Mouse (Mus musculus): ENCODE measurements around the gene Prnp. TPM values are rescaled to one million over a fixed set of nuclear protein-coding genes. Genes with fewer than 3 reads are reported as not detected.

Gene Prnp
- polyA plus RNA-seq, 1 experiment, result 119 TPM

DNA sequence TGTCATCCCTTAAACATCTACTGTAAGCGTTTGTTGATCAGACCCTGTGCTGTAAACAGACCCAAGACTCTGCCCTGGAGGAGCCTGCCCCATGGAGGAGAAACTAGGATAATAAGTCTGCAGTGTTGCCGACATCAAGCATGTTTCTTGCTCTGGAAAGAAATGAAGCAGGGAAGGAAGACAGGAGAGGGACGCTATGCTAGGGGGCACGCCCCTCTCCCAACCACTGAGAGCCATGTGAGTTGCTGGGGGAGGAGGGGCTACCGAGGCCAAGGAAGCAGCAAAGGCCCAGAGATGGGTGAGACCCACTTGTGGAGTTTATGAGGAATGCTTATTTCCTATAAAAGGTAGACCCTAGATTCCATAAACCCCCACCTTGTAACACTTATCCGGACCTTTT is 23.3 kb downstream of the Prnp start:
- no peak overlapping the region for H3K4me3 ChIP-seq (ENCODE audit: insufficient read depth, low read depth, low read length)

DNA sequence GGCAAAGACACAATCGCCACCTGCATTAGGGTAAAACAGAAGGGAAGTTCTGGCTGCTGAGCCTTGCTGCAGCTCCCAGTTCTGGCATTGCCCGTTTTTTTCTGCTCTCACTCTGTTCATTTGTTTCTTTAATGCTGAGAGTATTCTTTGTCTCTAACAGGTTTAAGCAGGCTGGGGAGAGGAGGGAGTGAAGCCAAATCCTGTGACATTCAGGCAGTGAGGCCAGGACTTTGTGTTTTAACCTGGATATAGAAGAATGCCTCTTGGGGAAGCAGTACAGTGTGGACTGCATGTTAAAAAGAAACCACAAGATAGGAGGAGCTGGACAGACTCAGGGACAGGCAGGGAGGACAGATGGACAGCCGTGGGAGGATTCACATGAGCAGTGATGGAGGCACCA is 23.9 kb downstream of the Prnp start:
- H3K4me1 ChIP-seq (ENCODE audit: control insufficient read depth, insufficient read depth, insufficient read length, low read length), result peaks cover 4% of the 10 kb centered on the region; the same call in 1 of the 2 replicates
- no peak overlapping the region for H3K27ac ChIP-seq (replicated peaks; ENCODE audit: low read depth, low read length)
- no peak overlapping the region for H3K4me3 ChIP-seq (ENCODE audit: insufficient read depth, low read depth, low read length)

More for the DNA sequence above, 23.3 kb downstream of the Prnp start:
- peaks cover 4% of the 10 kb centered on the region; the same call in 1 of the 2 replicates for H3K4me1 ChIP-seq (ENCODE audit: control insufficient read depth, insufficient read depth, insufficient read length, low read length)
- H3K27ac ChIP-seq (replicated peaks; ENCODE audit: low read depth, low read length), result no peak overlapping the region

DNA sequence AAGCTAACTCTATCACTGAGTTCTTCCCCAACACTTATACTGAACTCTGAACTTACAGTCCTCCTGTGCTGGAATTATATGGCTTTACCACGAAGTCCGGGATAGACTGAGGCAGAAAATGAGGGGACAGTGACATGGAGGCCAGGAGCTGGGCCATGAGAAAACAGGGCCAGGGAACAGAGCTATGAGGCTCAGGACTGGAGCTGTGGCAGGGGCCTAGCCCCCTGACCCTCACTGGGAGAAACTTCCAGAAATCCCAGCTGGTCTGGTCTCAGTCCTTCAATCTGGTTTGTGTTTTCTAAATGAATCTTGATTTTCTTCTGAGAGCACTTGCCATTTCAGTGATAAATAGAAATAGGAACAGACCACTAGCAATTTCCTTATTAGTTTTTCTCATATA is 24.5 kb downstream of the Prnp start:
- Histone ChIP-seq H3K27ac (replicated peaks; ENCODE audit: low read depth, low read length) (no peak overlapping the region), H3K4me1 (ENCODE audit: control insufficient read depth, insufficient read depth, insufficient read length, low read length) (peaks cover 4% of the 10 kb centered on the region; the same call in 1 of the 2 replicates), H3K4me3 (ENCODE audit: insufficient read depth, low read depth, low read length) (no peak overlapping the region)

DNA sequence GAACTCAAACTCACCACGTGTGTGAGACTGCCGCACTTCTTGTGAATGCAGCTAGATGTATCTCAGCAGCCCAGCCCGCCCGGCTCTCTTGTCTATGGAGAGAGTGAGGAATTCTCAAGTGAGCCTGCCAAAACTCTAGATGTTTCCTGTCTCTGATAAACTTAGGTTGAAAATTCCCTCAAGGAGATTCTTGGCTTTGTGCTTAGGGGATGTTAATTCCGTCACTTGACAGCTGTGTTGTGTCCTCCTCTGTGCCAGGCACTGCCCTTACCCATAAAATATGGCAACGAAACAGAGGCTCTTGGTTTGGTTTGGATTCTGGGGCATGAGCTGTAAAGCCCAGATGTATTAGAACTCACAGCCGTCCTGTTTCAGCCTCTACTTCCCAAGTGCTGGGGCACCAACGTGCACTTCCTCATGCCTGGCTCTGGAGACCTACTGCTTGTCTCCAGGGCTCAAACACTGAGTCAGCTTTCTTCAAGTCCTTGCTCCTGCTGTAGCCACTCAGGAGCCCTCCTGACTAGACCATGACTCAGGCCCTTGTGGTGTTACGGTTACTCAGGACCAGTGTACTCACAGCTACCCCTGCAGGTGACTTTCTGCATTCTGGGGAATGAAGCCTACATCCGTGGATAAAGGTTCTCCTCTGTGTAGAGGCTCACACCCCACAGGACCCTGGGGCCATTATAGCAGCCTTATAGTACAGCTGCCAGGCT is 25.8 kb downstream of the Prnp start:
- H3K27ac ChIP-seq (replicated peaks; ENCODE audit: low read depth, low read length), result no peak overlapping the region
- no peak overlapping the region for H3K4me3 ChIP-seq (ENCODE audit: insufficient read depth, low read depth, low read length)
- H3K4me1 ChIP-seq (ENCODE audit: control insufficient read depth, insufficient read depth, insufficient read length, low read length), result peaks cover 4% of the 10 kb centered on the region; the same call in 1 of the 2 replicates

DNA sequence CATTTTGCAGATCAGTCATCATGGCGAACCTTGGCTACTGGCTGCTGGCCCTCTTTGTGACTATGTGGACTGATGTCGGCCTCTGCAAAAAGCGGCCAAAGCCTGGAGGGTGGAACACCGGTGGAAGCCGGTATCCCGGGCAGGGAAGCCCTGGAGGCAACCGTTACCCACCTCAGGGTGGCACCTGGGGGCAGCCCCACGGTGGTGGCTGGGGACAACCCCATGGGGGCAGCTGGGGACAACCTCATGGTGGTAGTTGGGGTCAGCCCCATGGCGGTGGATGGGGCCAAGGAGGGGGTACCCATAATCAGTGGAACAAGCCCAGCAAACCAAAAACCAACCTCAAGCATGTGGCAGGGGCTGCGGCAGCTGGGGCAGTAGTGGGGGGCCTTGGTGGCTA is 26.7 kb downstream of the Prnp start:
- Histone ChIP-seq H3K4me1 (ENCODE audit: control insufficient read depth, insufficient read depth, insufficient read length, low read length) (peaks cover 4% of the 10 kb centered on the region; the same call in 1 of the 2 replicates), H3K27ac (replicated peaks; ENCODE audit: low read depth, low read length) (no peak overlapping the region), H3K4me3 (ENCODE audit: insufficient read depth, low read depth, low read length) (no peak overlapping the region)

DNA sequence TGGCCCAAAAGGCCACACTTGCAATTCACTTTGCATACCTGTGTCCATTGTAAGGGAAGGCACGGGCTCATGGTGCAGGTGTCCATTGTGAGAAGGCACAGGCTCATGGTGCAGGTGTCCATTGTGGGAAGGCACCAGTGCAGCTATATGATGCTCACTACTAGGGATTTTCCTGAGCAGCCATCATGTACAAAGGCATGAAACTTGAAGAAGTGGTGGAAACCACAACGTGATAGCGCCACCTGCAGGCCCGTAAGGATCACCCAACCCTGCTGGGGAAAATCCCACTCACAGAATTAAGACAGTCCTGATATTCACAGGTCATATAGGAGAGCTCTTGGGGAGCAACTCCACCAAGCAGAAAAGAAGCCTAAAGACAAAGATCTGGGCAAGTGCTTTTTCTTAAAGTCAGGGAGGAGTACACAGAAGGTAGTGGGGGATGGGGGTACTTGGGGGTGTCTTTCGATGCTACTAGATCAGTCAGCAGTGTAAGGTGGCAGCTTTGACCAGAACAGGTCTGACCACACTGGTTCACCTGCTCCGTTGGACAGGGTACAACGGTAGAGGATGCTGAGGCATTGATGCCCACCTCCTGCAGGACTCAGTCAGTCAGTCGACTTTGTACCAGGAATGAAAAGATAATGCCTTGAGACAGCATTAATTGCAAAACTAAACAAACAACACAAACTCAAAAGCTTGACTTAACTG is 29.8 kb downstream of the Prnp start:
- Histone ChIP-seq H3K4me1 (ENCODE audit: control insufficient read depth, insufficient read depth, insufficient read length, low read length) (peaks cover 4% of the 10 kb centered on the region; the same call in 1 of the 2 replicates), H3K4me3 (ENCODE audit: insufficient read depth, low read depth, low read length) (no peak overlapping the region), H3K27ac (replicated peaks; ENCODE audit: low read depth, low read length) (no peak overlapping the region)

DNA sequence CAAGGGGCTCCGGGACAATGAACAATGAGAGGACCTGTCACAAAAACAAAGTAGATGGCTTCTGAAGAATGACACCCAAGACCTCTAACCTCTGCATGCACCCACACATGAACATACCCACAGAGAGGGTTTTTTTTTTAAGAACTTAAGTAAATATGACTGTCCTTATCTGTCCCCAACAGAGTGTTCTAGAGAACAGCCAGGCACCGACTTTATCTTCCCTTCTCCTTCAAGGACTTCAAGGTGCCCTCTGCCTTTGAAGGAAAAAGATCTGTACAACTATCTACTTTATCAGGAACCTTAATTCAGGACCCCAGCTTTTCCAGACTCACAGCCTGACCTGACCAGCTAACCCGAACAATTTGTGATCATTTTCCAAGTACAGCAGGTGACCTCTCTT is 30.8 kb downstream of the Prnp start:
- Histone ChIP-seq H3K27ac (replicated peaks; ENCODE audit: low read depth, low read length) (no peak overlapping the region), H3K4me3 (ENCODE audit: insufficient read depth, low read depth, low read length) (no peak overlapping the region), H3K4me1 (ENCODE audit: control insufficient read depth, insufficient read depth, insufficient read length, low read length) (no peaks in the 10 kb centered on the region)

DNA sequence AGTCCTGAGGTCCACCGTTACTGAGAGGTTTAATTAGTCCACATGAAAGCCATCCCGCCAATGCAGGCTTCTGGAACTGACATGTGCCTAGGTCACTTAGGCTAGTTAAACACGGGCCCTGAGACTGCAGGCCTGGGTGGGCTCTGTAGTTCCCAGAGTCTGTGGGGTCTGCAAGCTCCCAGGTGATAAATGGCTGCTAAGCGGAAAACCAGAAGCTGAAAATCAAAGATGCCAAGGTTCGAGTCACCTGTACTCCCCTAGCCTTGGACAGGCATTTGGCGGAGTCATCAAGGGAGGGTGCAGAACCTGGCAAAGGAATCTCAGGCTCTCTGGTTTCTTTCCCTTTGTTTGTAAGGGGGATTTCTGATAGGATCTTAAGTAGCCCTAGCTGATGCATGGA is 31.8 kb downstream of the Prnp start:
- Histone ChIP-seq H3K27ac (replicated peaks; ENCODE audit: low read depth, low read length) (no peak overlapping the region), H3K4me3 (ENCODE audit: insufficient read depth, low read depth, low read length) (no peak overlapping the region), H3K4me1 (ENCODE audit: control insufficient read depth, insufficient read depth, insufficient read length, low read length) (no peaks in the 10 kb centered on the region)

DNA sequence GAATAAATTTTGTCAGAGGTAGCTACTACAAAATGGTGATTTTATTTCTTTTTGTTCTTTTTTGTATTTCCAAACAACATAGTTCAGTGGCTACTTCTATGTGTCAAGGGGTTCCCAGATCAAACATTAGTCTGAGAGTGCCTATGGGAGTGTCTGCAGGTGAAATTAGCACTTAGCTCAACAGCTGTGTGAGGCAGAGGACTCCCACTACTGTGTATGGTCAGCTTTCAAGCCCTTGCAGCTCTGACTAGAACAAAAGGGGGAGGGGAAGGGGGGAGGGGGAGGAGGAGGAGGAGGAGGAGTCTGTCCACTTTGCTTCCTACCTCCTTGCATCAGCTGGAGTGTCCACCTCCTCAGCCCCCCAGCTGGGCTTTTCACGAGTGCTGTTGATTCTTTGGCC is 34.6 kb downstream of the Prnp start:
- no peak overlapping the region for H3K4me3 ChIP-seq (ENCODE audit: insufficient read depth, low read depth, low read length)
- H3K27ac ChIP-seq (replicated peaks; ENCODE audit: low read depth, low read length), result no peak overlapping the region
- H3K4me1 ChIP-seq (ENCODE audit: control insufficient read depth, insufficient read depth, insufficient read length, low read length), result 0 out of 2 replicates have a peak, but pooled peaks cover 3% of the 10 kb centered on the region

DNA sequence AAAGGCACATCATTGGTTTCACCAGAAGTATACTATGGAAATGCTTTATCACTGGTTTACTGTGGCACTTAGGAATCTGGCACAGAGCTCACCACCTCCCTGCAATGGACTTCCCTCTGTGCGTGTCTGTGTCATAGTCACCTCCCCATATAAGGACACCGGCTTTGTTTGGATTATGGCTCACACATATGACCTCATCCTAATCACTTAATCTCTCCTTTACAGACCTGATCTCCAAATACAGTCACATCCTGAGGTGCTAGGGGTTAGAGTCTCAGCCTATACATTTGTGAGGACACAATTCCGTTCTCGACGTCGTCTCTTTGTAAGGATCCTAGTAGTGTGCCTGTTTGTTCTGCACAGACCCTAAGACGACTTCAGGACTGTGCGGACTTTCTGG is 35.5 kb downstream of the Prnp start:
- no peak overlapping the region for H3K27ac ChIP-seq (replicated peaks; ENCODE audit: low read depth, low read length)
- H3K4me1 ChIP-seq (ENCODE audit: control insufficient read depth, insufficient read depth, insufficient read length, low read length), result 0 out of 2 replicates have a peak, but pooled peaks cover 3% of the 10 kb centered on the region
- no peak overlapping the region for H3K4me3 ChIP-seq (ENCODE audit: insufficient read depth, low read depth, low read length)

DNA sequence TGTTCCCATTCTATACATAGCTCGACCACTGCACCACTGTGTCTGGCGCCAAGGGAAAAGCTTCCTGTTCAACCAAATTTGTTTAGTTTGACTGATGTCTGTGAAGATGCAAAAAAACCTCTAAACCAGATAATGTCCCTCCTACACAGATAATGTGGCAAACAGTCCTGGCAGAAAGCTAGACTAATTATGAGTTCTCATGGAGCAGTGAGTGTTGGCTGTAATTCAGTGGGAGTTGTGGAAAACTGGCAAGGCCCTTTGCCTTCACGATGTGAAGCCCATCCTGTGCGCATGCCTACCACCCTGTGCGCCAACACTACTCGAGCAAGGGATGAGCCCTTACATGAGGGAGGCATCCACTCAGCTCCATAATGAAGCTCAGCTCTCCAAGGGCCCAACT is 36.0 kb downstream of the Prnp start:
- Histone ChIP-seq H3K4me1 (ENCODE audit: control insufficient read depth, insufficient read depth, insufficient read length, low read length) (0 out of 2 replicates have a peak, but pooled peaks cover 3% of the 10 kb centered on the region), H3K4me3 (ENCODE audit: insufficient read depth, low read depth, low read length) (no peak overlapping the region), H3K27ac (replicated peaks; ENCODE audit: low read depth, low read length) (no peak overlapping the region)

DNA sequence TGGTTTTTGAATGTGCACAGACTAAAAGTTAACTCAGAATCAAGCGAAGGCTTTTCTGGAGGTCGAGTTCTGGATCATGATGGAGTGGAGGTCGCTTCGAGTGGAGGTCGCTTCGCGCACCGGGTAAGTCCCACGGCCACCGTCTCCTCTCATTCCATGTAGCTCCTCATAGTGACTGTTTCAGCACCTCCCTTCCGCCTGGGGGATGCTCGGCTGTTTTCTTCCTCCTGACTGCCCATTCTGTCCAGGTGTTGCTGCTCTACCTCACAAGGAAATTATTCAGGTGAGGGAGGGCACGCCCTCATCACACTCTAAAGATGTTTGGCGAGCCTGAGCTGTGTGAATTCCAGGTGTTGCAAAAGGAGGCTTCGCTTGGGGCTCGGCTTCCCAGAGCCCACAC is 36.6 kb downstream of the Prnp start:
- 0 out of 2 replicates have a peak, but pooled peaks cover 3% of the 10 kb centered on the region for H3K4me1 ChIP-seq (ENCODE audit: control insufficient read depth, insufficient read depth, insufficient read length, low read length)
- no peak overlapping the region for H3K27ac ChIP-seq (replicated peaks; ENCODE audit: low read depth, low read length)
- no peak overlapping the region for H3K4me3 ChIP-seq (ENCODE audit: insufficient read depth, low read depth, low read length)

DNA sequence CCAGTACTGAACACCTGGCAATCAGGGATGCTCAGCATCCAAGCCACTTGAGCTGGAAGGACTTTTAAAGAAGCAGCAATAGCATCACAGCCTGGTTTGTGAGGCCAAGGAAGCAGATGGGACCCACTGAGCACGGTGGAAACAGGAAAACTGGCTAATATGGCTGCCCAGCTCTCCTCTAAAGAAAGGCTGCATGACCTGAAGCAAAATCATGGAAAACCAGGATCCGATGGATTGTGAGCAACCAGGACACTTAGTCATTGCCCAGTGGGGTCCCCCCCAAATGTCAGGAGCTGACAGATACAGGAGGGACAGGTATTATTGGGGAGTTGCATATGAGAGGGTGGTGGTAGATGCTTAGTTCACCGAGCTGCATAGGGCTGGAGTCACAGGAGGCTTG is 38.4 kb downstream of the Prnp start:
- no peak overlapping the region for H3K4me3 ChIP-seq (ENCODE audit: insufficient read depth, low read depth, low read length)
- no peak overlapping the region for H3K27ac ChIP-seq (replicated peaks; ENCODE audit: low read depth, low read length)
- H3K4me1 ChIP-seq (ENCODE audit: control insufficient read depth, insufficient read depth, insufficient read length, low read length), result peaks cover 6% of the 10 kb centered on the region; the same call in 1 of the 2 replicates

DNA sequence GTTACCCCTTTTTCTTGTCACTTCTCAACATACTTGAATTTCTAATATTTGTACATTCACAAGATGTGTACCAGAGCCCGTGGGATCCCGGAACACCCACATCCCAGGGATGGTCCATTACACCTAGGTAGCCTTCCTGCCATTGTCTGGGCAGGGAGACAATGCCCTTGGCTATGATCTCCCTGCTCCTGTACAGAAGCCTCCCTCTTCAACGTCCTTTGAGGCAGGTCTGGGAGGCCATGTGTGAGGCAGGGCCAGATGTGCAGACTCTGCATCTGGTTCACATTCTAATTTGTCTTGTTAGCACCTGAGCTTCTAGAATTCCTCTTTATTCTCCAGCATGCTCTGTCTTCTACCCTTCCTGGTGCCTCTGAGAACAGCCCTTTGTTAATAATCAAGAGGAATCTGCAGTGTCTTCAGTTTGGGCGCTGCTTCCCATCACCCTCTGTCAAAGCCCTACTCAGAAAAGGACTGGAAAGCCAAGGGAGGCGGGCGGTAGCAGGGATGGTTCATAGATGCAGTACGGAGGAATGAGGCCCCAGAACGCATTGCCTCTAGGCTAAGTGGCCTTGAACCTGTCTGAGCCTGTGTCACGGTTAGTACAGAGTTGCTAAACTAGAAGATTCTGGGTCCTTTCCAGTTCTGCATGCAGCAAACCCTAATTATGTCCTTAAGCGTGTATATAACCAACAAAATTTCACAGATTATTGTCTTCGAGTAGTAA is 39.4 kb downstream of the Prnp start:
- Histone ChIP-seq H3K27ac (replicated peaks; ENCODE audit: low read depth, low read length) (no peak overlapping the region), H3K4me1 (ENCODE audit: control insufficient read depth, insufficient read depth, insufficient read length, low read length) (peaks cover 9% of the 10 kb centered on the region; the same call in 1 of the 2 replicates), H3K4me3 (ENCODE audit: insufficient read depth, low read depth, low read length) (no peak overlapping the region)
